10 mouse cellular contexts compared by ENCODE assay signal in the genomic region with DNA sequence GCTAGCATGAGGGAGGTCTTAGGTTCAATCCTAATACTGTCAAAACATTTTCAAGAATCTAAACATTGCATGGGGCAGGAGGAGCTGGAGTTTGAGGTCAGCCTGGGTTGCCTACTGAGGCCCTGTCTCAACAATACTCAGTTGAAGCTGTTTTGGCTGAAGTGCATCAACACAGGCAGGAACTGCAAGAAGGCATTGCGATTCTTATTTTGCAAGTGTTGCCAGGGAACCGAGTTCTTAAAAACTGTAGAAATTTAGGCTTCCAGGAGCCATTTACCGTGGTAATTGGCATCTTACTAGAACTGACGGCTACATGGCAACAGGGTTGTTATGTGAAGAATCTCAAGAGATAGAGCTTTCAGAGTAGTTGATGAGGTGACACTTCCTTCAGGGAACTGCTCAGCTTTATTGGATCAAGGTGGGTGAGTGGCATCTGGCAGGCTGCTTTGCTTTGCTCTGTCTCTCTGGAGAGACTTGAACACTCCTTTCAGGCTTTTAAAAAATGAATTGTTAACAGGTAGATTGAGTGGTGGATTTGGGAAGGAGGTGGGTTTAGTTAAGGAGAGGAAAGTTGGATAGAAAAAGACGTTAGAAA.
"Had no signal": no experiment of that assay in that cellular context is flagged by ENCODE, and none has a peak within 500 bp of the region (broad histone marks: within the 10 kb centered on the region; RNA-seq: fewer than 3 reads in every experiment).

No protein-coding gene starts in this region.

- DNase-seq: kidney, adult 9 months; kidney, postnatal 36 days; layer of hippocampus, adult 9-11 months; layer of hippocampus, postnatal 36 days; lung, embryonic 14.5 days; lung, postnatal 10 days; right cerebral cortex, adult 18-20 months; right cerebral cortex, postnatal 25 days; thymus, adult 18-20 months; thymus, postnatal 14 days had no signal
